Mouse (Mus musculus): ENCODE data around the gene Nr3c2. TPM values are rescaled to one million over a fixed set of nuclear protein-coding genes. Genes with fewer than 3 reads are reported as not detected.

Gene Nr3c2
- polyA plus RNA-seq, 1 experiment = 11.7 TPM

GRCm38 (mm10) chr8:77262216-77263009 lies 363.2 kb downstream of the Nr3c2 start:
- H3K27ac ChIP-seq (ENCODE audit: insufficient read depth, low read length) = no peak overlapping the region
- H3K4me3 ChIP-seq (replicated peaks; ENCODE audit: insufficient read depth, low read depth, low read length) = no peak overlapping the region
- 88% methylated on average over 12 of the region's 12 CpGs for WGBS
- no peaks in the 10 kb centered on the region for H3K27me3 ChIP-seq (ENCODE audit: control insufficient read depth, insufficient read depth, low read length)
- TF ChIP-seq CTCF (IDR thresholded peaks at IDR 0.05; ENCODE audit: borderline replicate concordance, insufficient read depth, low read depth, low read length) (no peak), POLR2A (IDR thresholded peaks at IDR 0.05; ENCODE audit: borderline replicate concordance, insufficient read depth, low read length) (no peak)
- no peaks in the 10 kb centered on the region for H3K4me1 ChIP-seq (ENCODE audit: control insufficient read depth, insufficient read depth, low read length)
- no peak for DNase-seq

- 87% methylated on average over 1 of the region's 1 CpGs for WGBS
- Histone ChIP-seq H3K27ac (ENCODE audit: insufficient read depth, low read length) (no peak overlapping the region), H3K4me1 (ENCODE audit: control insufficient read depth, insufficient read depth, low read length) (no peaks in the 10 kb centered on the region; the same call in 1 of the 2 replicates), H3K4me3 (replicated peaks; ENCODE audit: insufficient read depth, low read depth, low read length) (no peak overlapping the region), H3K27me3 (ENCODE audit: control insufficient read depth, insufficient read depth, low read length) (no peaks in the 10 kb centered on the region)
- DNase-seq = no peak
- TF ChIP-seq CTCF (IDR thresholded peaks at IDR 0.05; ENCODE audit: borderline replicate concordance, insufficient read depth, low read depth, low read length) (no peak), POLR2A (IDR thresholded peaks at IDR 0.05; ENCODE audit: borderline replicate concordance, insufficient read depth, low read length) (no peak)
Observed at GRCm38 (mm10) chr8:77267941-77268405, 368.7 kb downstream of the Nr3c2 start.

- 90% methylated on average over 6 of the region's 6 CpGs for WGBS
- no peak overlapping the region for H3K4me3 ChIP-seq (replicated peaks; ENCODE audit: insufficient read depth, low read depth, low read length)
- DNase-seq = no peak
- H3K4me1 ChIP-seq (ENCODE audit: control insufficient read depth, insufficient read depth, low read length) = no peaks in the 10 kb centered on the region; the same call in 1 of the 2 replicates
- H3K27ac ChIP-seq (ENCODE audit: insufficient read depth, low read length) = no peak overlapping the region
- no peaks in the 10 kb centered on the region for H3K27me3 ChIP-seq (ENCODE audit: control insufficient read depth, insufficient read depth, low read length)
- TF ChIP-seq CTCF (IDR thresholded peaks at IDR 0.05; ENCODE audit: borderline replicate concordance, insufficient read depth, low read depth, low read length) = no peak
- TF ChIP-seq POLR2A (IDR thresholded peaks at IDR 0.05; ENCODE audit: borderline replicate concordance, insufficient read depth, low read length) = no peak
Observed at GRCm38 (mm10) chr8:77272136-77272535, 372.9 kb downstream of the Nr3c2 start.

GRCm38 (mm10) chr8:77275571-77275970 lies 376.3 kb downstream of the Nr3c2 start:
- H3K27ac ChIP-seq (ENCODE audit: insufficient read depth, low read length) = no peak overlapping the region
- DNase-seq = no peak
- TF ChIP-seq POLR2A (IDR thresholded peaks at IDR 0.05; ENCODE audit: borderline replicate concordance, insufficient read depth, low read length) = no peak
- TF ChIP-seq CTCF (IDR thresholded peaks at IDR 0.05; ENCODE audit: borderline replicate concordance, insufficient read depth, low read depth, low read length) = no peak
- H3K4me1 ChIP-seq (ENCODE audit: control insufficient read depth, insufficient read depth, low read length) = no peaks in the 10 kb centered on the region
- H3K4me3 ChIP-seq (replicated peaks; ENCODE audit: insufficient read depth, low read depth, low read length) = no peak overlapping the region
- WGBS = 88% methylated on average over 5 of the region's 5 CpGs
- H3K27me3 ChIP-seq (ENCODE audit: control insufficient read depth, insufficient read depth, low read length) = no peaks in the 10 kb centered on the region

- H3K4me3 ChIP-seq (replicated peaks; ENCODE audit: insufficient read depth, low read depth, low read length) = no peak overlapping the region
- TF ChIP-seq CTCF (IDR thresholded peaks at IDR 0.05; ENCODE audit: borderline replicate concordance, insufficient read depth, low read depth, low read length) = no peak
- no peak for TF ChIP-seq POLR2A (IDR thresholded peaks at IDR 0.05; ENCODE audit: borderline replicate concordance, insufficient read depth, low read length)
- H3K27ac ChIP-seq (ENCODE audit: insufficient read depth, low read length) = no peak overlapping the region
- H3K27me3 ChIP-seq (ENCODE audit: control insufficient read depth, insufficient read depth, low read length) = no peaks in the 10 kb centered on the region
- DNase-seq = no peak
- WGBS = 67% methylated on average over 10 of the region's 10 CpGs
- H3K4me1 ChIP-seq (ENCODE audit: control insufficient read depth, insufficient read depth, low read length) = no peaks in the 10 kb centered on the region
Observed at GRCm38 (mm10) chr8:77276827-77277226, 377.6 kb downstream of the Nr3c2 start.

- 94% methylated on average over 4 of the region's 4 CpGs for WGBS
- H3K4me3 ChIP-seq (replicated peaks; ENCODE audit: insufficient read depth, low read depth, low read length) = no peak overlapping the region
- TF ChIP-seq CTCF (IDR thresholded peaks at IDR 0.05; ENCODE audit: borderline replicate concordance, insufficient read depth, low read depth, low read length) (no peak), POLR2A (IDR thresholded peaks at IDR 0.05; ENCODE audit: borderline replicate concordance, insufficient read depth, low read length) (no peak)
- H3K27ac ChIP-seq (ENCODE audit: insufficient read depth, low read length) = no peak overlapping the region
- H3K4me1 ChIP-seq (ENCODE audit: control insufficient read depth, insufficient read depth, low read length) = no peaks in the 10 kb centered on the region
- H3K27me3 ChIP-seq (ENCODE audit: control insufficient read depth, insufficient read depth, low read length) = no peaks in the 10 kb centered on the region
- DNase-seq = no peak
Observed at GRCm38 (mm10) chr8:77278246-77278645, 379.0 kb downstream of the Nr3c2 start.

- no peak overlapping the region for H3K4me3 ChIP-seq (replicated peaks; ENCODE audit: insufficient read depth, low read depth, low read length)
- no peak overlapping the region for H3K27ac ChIP-seq (ENCODE audit: insufficient read depth, low read length)
- 70% methylated on average over 3 of the region's 3 CpGs for WGBS
- H3K27me3 ChIP-seq (ENCODE audit: control insufficient read depth, insufficient read depth, low read length) = no peaks in the 10 kb centered on the region
- TF ChIP-seq POLR2A (IDR thresholded peaks at IDR 0.05; ENCODE audit: borderline replicate concordance, insufficient read depth, low read length) = no peak
- no peak for TF ChIP-seq CTCF (IDR thresholded peaks at IDR 0.05; ENCODE audit: borderline replicate concordance, insufficient read depth, low read depth, low read length)
- no peak for DNase-seq
- H3K4me1 ChIP-seq (ENCODE audit: control insufficient read depth, insufficient read depth, low read length) = no peaks in the 10 kb centered on the region
Observed at GRCm38 (mm10) chr8:77279977-77280376, 380.7 kb downstream of the Nr3c2 start.

GRCm38 (mm10) chr8:77282605-77283236 lies 383.5 kb downstream of the Nr3c2 start:
- Histone ChIP-seq H3K27me3 (ENCODE audit: control insufficient read depth, insufficient read depth, low read length) (no peaks in the 10 kb centered on the region), H3K4me3 (replicated peaks; ENCODE audit: insufficient read depth, low read depth, low read length) (no peak overlapping the region), H3K27ac (ENCODE audit: insufficient read depth, low read length) (no peak overlapping the region), H3K4me1 (ENCODE audit: control insufficient read depth, insufficient read depth, low read length) (no peaks in the 10 kb centered on the region)
- no peak for DNase-seq
- 84% methylated on average over 7 of the region's 7 CpGs for WGBS
- no peak for TF ChIP-seq CTCF (IDR thresholded peaks at IDR 0.05; ENCODE audit: borderline replicate concordance, insufficient read depth, low read depth, low read length)

All from cerebellum, adult 2 months (tissue).